Mouse (Mus musculus): Measurements from ENCODE around the gene Cdc37. TPM values are rescaled to one million over a fixed set of nuclear protein-coding genes. Genes with fewer than 3 reads are reported as not detected.
"Not testable (repeated sequence)": the region's sequence is repeated elsewhere in the genome, so short reads cannot be mapped to it uniquely, and the experiment has no call there.

Gene Cdc37
- polyA plus RNA-seq (2015; fragmentation: Nextera tagmentation; extraction: Ambion mirVana) = 161 TPM in 2 replicates

GRCm38 (mm10) chr9:21149654-21150419, at the start of gene Cdc37:
TSS of gene Cdc37 (minus strand) at chr9:21149982.
- TF ChIP-seq CTCF (IDR thresholded peaks at IDR 0.05; ENCODE audit: low read depth) (no peak), EP300 (optimal IDR thresholded peaks at IDR 0.05) (no peak)
- Histone ChIP-seq H3K27ac (replicated peaks) (peak within 1 kb of the TSS; percentile 88), H3K4me3 (ENCODE audit: low read depth, low read length) (peak within 1 kb of the TSS; percentile 84), H3K27me3 (ENCODE audit: control insufficient read depth, insufficient read depth, low read length) (no peaks in the 10 kb centered on the region), H3K4me2 (replicated peaks; ENCODE audit: low read depth) (peak within 1 kb of the TSS; percentile 63), H3K9ac (ENCODE audit: low read length) (peak within 1 kb of the TSS; percentile 89), H3K9me3 (ENCODE audit: control insufficient read depth, low read length) (no peaks in the 10 kb centered on the region), H3K4me1 (replicated peaks; ENCODE audit: control insufficient read depth, insufficient read depth) (peaks cover 5% of the 10 kb centered on the region; the same call in 1 of the 2 replicates), H3K36me3 (ENCODE audit: control insufficient read depth, insufficient read depth, low read length) (peaks cover under 1% of the 10 kb centered on the region; the same call in 1 of the 2 replicates)
- DNase-seq (ENCODE audit: low spot score) = peak; percentile 95
- peak; percentile 96 for ATAC-seq (ENCODE audit: low FRiP score, low TSS enrichment)
- WGBS = 1% methylated on average over 56 of the region's 56 CpGs

DNA sequence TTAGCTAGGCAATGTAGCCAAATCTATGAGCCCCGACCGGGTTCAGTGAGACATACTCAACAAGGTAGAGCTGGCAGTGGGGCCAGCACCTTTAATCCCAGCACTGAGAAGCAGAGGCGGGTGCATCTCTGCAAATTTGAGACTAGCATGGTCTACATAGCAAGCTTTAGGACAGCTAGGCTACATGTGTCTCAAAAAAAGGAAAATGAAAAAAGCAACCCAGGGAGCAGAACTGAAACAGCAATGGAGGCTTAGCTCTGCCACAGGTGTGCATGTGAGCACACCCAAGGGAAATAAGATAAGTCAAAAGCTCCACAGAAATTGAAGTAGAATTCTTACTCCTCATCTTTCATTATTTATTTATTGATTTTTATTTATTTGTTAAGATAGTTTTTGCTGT, 49.2 kb upstream of the Cdc37 start:
- H3K4me2 ChIP-seq (replicated peaks; ENCODE audit: low read depth) = no peak overlapping the region
- H3K27me3 ChIP-seq (ENCODE audit: control insufficient read depth, insufficient read depth, low read length) = no peaks in the 10 kb centered on the region
- no peak overlapping the region for H3K4me3 ChIP-seq (ENCODE audit: low read depth, low read length)
- H3K36me3 ChIP-seq (ENCODE audit: control insufficient read depth, insufficient read depth, low read length) = no peaks in the 10 kb centered on the region
- no peak overlapping the region for H3K9ac ChIP-seq (ENCODE audit: low read length)
- WGBS = 95% methylated on average over 3 of the region's 3 CpGs
- ATAC-seq (ENCODE audit: low FRiP score, low TSS enrichment) (no peak), DNase-seq (ENCODE audit: low spot score) (no peak)
- H3K27ac ChIP-seq (replicated peaks) = no peak overlapping the region
- no peaks in the 10 kb centered on the region for H3K9me3 ChIP-seq (ENCODE audit: control insufficient read depth, low read length)
- TF ChIP-seq EP300 (optimal IDR thresholded peaks at IDR 0.05) (no peak), CTCF (IDR thresholded peaks at IDR 0.05; ENCODE audit: low read depth) (no peak)
- H3K4me1 ChIP-seq (replicated peaks; ENCODE audit: control insufficient read depth, insufficient read depth) = no peaks in the 10 kb centered on the region

DNA sequence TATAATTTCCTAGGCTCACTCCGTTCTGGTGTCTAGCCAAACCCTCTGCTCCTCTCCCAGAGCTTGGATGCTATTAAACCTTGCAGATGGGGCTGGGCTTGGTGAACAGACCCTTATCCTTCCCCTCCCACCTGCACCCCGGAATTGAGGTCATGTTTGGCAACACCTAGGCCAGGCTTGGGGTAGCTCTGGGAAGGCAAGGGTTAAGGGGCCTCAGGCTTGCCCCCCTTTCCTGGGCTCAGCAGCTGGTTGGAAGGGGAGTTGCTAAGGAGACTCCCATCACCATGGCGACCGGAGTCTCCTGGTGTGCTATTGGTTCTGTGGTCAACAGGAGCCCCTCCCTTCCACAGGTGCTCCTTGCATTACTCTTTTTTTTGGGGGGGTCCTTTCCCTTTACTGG, 48.2 kb upstream of the Cdc37 start:
- Histone ChIP-seq H3K9ac (ENCODE audit: low read length) (no peak overlapping the region), H3K27me3 (ENCODE audit: control insufficient read depth, insufficient read depth, low read length) (no peaks in the 10 kb centered on the region), H3K4me3 (ENCODE audit: low read depth, low read length) (no peak overlapping the region), H3K9me3 (ENCODE audit: control insufficient read depth, low read length) (no peaks in the 10 kb centered on the region), H3K4me1 (replicated peaks; ENCODE audit: control insufficient read depth, insufficient read depth) (no peaks in the 10 kb centered on the region), H3K4me2 (replicated peaks; ENCODE audit: low read depth) (no peak overlapping the region), H3K36me3 (ENCODE audit: control insufficient read depth, insufficient read depth, low read length) (no peaks in the 10 kb centered on the region), H3K27ac (replicated peaks) (no peak overlapping the region)
- TF ChIP-seq EP300 (optimal IDR thresholded peaks at IDR 0.05) = no peak
- TF ChIP-seq CTCF (IDR thresholded peaks at IDR 0.05; ENCODE audit: low read depth) = no peak
- 33% methylated on average over 4 of the region's 4 CpGs for WGBS
- DNase-seq (ENCODE audit: low spot score) (no peak), ATAC-seq (ENCODE audit: low FRiP score, low TSS enrichment) (no peak)

- H3K9ac ChIP-seq (ENCODE audit: low read length) = no peak overlapping the region
- no peaks in the 10 kb centered on the region for H3K9me3 ChIP-seq (ENCODE audit: control insufficient read depth, low read length)
- ATAC-seq (ENCODE audit: low FRiP score, low TSS enrichment) (peak; percentile 25; the same call in 1 of the 2 replicates), DNase-seq (ENCODE audit: low spot score) (peak; percentile 40)
- H3K4me3 ChIP-seq (ENCODE audit: low read depth, low read length) = peak overlapping the region; percentile 6; the same call in 1 of the 2 replicates
- no peaks in the 10 kb centered on the region for H3K36me3 ChIP-seq (ENCODE audit: control insufficient read depth, insufficient read depth, low read length)
- TF ChIP-seq CTCF (IDR thresholded peaks at IDR 0.05; ENCODE audit: low read depth) = no peak
- TF ChIP-seq EP300 (optimal IDR thresholded peaks at IDR 0.05) = no peak
- H3K27ac ChIP-seq (replicated peaks) = no peak overlapping the region
- no peaks in the 10 kb centered on the region for H3K4me1 ChIP-seq (replicated peaks; ENCODE audit: control insufficient read depth, insufficient read depth)
- WGBS = 41% methylated on average over 17 of the region's 19 CpGs
- peak overlapping the region; percentile 34 for H3K4me2 ChIP-seq (replicated peaks; ENCODE audit: low read depth)
- H3K27me3 ChIP-seq (ENCODE audit: control insufficient read depth, insufficient read depth, low read length) = no peaks in the 10 kb centered on the region
Measured at GRCm38 (mm10) chr9:21196521-21197433, 47.0 kb upstream of the Cdc37 start.

GRCm38 (mm10) chr9:21195736-21196505, 46.1 kb upstream of the Cdc37 start:
- DNase-seq (ENCODE audit: low spot score); H3K9ac ChIP-seq (ENCODE audit: low read length); H3K9me3 ChIP-seq (ENCODE audit: control insufficient read depth, low read length); H3K27me3 ChIP-seq (ENCODE audit: control insufficient read depth, insufficient read depth, low read length); H3K4me1 ChIP-seq (replicated peaks; ENCODE audit: control insufficient read depth, insufficient read depth); H3K4me2 ChIP-seq (replicated peaks; ENCODE audit: low read depth); H3K4me3 ChIP-seq (ENCODE audit: low read depth, low read length); H3K36me3 ChIP-seq (ENCODE audit: control insufficient read depth, insufficient read depth, low read length); H3K27ac ChIP-seq (replicated peaks): not testable (repeated sequence)
- ATAC-seq (ENCODE audit: low FRiP score, low TSS enrichment) = 0 out of 2 replicates have a peak, but pooled peaks have one; percentile 16
- WGBS = 52% methylated on average over 7 of the region's 7 CpGs
- TF ChIP-seq CTCF (IDR thresholded peaks at IDR 0.05; ENCODE audit: low read depth) = peak; percentile 31

All from stomach, postnatal 0 days (tissue).